Mouse (Mus musculus) mesoderm, embryonic 11.5 days (tissue): ENCODE measurements at regions not wholly inside any gene's neighbourhood (a gene's known extent, or its start where the extent isn't known, plus 50 kb on each side); places are given as distances from the start of the nearest gene placed in this dataset.

ENCODE experiments used
- DNase-seq: peaks from one replicate; pipeline ENCODE4 v3.0.0-alpha.2; 2012; ENCODE audit warnings: low read depth, low spot score

- peak; percentile 59 for DNase-seq
Measured at GRCm38 (mm10) chr3:149074658-149075487, 84.5 kb upstream of the Adgrl2 start.

- no peak for DNase-seq
Measured at GRCm38 (mm10) chr3:149070201-149070600, 79.8 kb upstream of the Adgrl2 start.

GRCm38 (mm10) chr3:149069436-149069835 is 79.1 kb upstream of the Adgrl2 start:
- DNase-seq = no peak

DNA sequence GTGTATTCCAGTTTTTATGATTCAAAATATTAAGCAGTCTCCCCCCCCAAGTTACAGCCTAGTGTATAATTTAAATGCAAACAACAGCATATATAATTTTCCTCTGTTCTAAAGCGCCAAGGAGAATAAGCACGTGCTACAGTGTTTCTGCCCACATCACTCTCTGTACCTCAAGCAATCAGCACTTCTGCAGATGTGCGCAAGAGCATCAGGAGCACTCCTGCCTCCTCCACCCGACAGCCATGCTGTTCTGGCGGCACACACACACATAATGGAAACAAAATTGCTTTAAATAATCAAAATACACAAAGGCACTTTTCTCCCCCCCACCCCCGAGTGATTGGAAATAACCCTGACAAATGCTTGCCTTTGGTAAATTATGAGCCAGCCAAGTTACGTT is 78.5 kb upstream of the Adgrl2 start:
- no peak for DNase-seq

DNA sequence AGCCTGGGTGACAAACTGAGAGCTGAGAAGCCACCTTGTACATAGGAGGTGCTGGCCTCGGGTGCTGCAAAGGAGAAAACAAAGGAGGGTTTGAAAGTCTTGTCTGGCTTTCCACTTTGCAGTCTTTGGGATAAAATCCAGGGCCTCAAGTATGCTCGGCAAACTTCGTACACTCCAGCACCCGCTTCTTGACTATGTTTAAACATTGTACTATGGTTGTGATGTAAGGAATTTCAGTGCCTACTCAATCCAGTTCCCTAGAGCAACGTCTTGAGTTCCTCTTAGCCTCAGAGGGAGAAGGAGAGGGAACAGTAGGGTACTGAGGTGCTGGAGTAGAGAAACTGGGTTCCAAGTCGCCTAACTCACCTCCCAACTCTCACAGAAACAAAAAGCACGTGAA is 77.4 kb upstream of the Adgrl2 start:
- no peak for DNase-seq

DNA sequence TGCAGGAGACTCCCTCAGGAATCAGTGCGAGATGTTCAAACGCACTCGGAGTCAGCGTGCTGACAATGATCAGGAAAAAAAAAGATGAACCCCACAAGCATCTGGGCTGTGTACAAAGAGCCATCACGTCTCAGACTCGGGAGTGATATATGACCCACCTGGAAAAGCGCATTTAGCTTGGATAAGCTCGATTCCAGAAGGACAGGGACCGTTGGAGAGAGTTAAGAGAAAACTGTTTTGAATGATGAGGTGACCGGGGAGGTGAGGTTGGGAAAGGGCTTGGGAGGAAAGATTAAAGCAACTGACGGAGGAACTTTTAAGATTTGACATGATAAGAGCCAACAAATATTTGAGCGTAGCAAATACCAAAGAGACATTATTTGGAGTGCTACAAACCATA is 64.7 kb upstream of the Adgrl2 start:
- peak; percentile 61 for DNase-seq

- peak; percentile 83 for DNase-seq
Measured at GRCm38 (mm10) chr3:149052295-149052902, 62.0 kb upstream of the Adgrl2 start.

DNA sequence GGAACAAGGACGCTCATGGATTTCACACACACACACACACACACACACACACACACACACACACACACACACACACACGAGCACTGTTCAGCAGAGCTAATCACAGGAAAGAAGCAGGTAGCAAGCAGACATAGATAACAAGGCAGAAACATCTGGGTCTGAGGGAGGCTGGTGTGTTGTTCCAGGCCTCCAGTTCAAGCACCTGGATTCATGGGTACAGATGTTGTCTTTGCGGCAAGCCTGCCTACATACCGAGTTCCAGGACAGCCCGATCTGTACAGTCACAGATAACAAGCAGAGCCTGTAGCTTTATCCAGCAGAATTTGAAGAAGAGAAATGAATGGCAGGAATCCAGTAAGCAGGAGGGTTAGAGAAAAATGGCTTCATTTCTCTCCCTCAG is 55.0 kb upstream of the Adgrl2 start:
- DNase-seq = no peak

DNA sequence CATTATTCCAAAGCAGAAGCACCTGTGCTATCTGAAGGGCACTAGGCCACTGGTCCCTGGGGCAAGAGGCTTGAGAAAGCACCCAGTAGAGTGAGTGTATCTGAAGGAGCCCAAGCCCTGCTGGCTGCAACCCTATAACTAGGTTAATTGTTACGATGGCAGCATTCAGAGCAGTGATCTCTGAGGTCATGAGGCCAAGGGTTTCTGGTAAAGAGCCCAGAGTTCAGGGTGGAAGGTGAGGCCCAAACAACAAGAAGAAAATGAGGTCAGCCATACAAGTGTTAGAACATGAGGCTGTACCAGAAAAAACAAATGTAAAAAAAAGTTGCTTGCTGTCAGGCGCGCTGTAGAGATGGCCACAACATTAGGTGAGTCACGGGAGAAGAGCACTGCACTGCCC is 53.5 kb upstream of the Adgrl2 start:
- no peak for DNase-seq

GRCm38 (mm10) chr3:149042527-149042926 is 52.2 kb upstream of the Adgrl2 start:
- DNase-seq = peak; percentile 57

DNA sequence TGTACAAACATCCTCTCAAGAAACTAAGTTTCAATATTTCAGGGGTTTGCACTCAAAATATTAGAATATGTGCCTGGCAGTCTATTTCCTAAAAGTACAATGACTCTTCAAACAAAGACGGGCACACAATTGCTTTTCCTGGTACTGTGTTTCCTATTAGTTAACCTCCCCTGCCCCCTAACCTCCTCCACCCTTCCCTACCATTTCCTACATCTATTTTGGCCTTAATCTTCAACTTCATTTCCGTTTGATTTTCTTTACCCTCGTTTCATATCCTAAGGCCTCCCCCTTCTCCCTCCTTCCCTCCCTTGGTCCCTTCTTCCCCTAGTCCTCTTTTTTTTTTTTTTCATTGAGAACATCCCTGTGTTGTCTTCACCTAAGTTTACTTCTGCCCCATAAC is 50.8 kb upstream of the Adgrl2 start:
- DNase-seq = no peak
